Mouse (Mus musculus): ENCODE measurements around the gene Tmem135. TPM values are rescaled to one million over a fixed set of nuclear protein-coding genes. Genes with fewer than 3 reads are reported as not detected.
A peak's percentile ranks its signal among the peaks of the same experiment; 100 is the strongest.

Tmem135 gene
- polyA plus RNA-seq, 1 experiment from 2014 or later: 36.4 TPM

GRCm38 (mm10) chr7:89406011-89406410 lies 2.0 kb upstream of the Tmem135 start:
- no peaks in the 10 kb centered on the region for H3K9me3 ChIP-seq (ENCODE audit: control insufficient read depth, low read length)
- 61% methylated on average over 1 of the region's 1 CpGs for WGBS
- H3K4me3 ChIP-seq (ENCODE audit: low read depth, low read length): no peak overlapping the region
- H3K4me1 ChIP-seq (ENCODE audit: control insufficient read depth, insufficient read depth, low read length): no peaks in the 10 kb centered on the region
- peak overlapping the region; percentile 27; the same call in 1 of the 2 replicates for H3K4me2 ChIP-seq (ENCODE audit: low read depth, low read length)
- H3K27me3 ChIP-seq (ENCODE audit: control insufficient read depth, insufficient read depth, low read length): no peaks in the 10 kb centered on the region
- no peaks in the 10 kb centered on the region for H3K36me3 ChIP-seq (ENCODE audit: control insufficient read depth, insufficient read depth, low read length)
- no peak overlapping the region for H3K27ac ChIP-seq (ENCODE audit: low read depth, low read length)
- H3K9ac ChIP-seq (replicated peaks; ENCODE audit: low read depth, low read length): no peak overlapping the region
- no peak for ATAC-seq (ENCODE audit: low read depth)

- peak overlapping the region; percentile 99 for H3K4me2 ChIP-seq (ENCODE audit: low read depth, low read length)
- H3K36me3 ChIP-seq (ENCODE audit: control insufficient read depth, insufficient read depth, low read length): no peaks in the 10 kb centered on the region
- no peaks in the 10 kb centered on the region for H3K4me1 ChIP-seq (ENCODE audit: control insufficient read depth, insufficient read depth, low read length)
- peak overlapping the region; percentile 69 for H3K9ac ChIP-seq (replicated peaks; ENCODE audit: low read depth, low read length)
- peak overlapping the region; percentile 28 for H3K27ac ChIP-seq (ENCODE audit: low read depth, low read length)
- ATAC-seq (ENCODE audit: low read depth): no peak; the same call in 1 of the 2 replicates
- no peaks in the 10 kb centered on the region for H3K9me3 ChIP-seq (ENCODE audit: control insufficient read depth, low read length)
- WGBS: under 1% methylated on average over 33 of the region's 35 CpGs
- no peaks in the 10 kb centered on the region for H3K27me3 ChIP-seq (ENCODE audit: control insufficient read depth, insufficient read depth, low read length)
- H3K4me3 ChIP-seq (ENCODE audit: low read depth, low read length): peak overlapping the region; percentile 67
Measured at GRCm38 (mm10) chr7:89404734-89405440, 865 bp upstream of the Tmem135 start.

- 5% methylated on average over 52 of the region's 52 CpGs for WGBS
- H3K9me3 ChIP-seq (ENCODE audit: control insufficient read depth, low read length): no peaks in the 10 kb centered on the region
Measured at GRCm38 (mm10) chr7:89403053-89403972, 709 bp downstream of the Tmem135 start.

GRCm38 (mm10) chr7:89401936-89402335 lies 2.1 kb downstream of the Tmem135 start:
- H3K27me3 ChIP-seq (ENCODE audit: control insufficient read depth, insufficient read depth, low read length): no peaks in the 10 kb centered on the region
- H3K36me3 ChIP-seq (ENCODE audit: control insufficient read depth, insufficient read depth, low read length): no peaks in the 10 kb centered on the region
- H3K9me3 ChIP-seq (ENCODE audit: control insufficient read depth, low read length): no peaks in the 10 kb centered on the region
- H3K9ac ChIP-seq (replicated peaks; ENCODE audit: low read depth, low read length): no peak overlapping the region
- no peak overlapping the region for H3K27ac ChIP-seq (ENCODE audit: low read depth, low read length)
- ATAC-seq (ENCODE audit: low read depth): no peak
- H3K4me1 ChIP-seq (ENCODE audit: control insufficient read depth, insufficient read depth, low read length): no peaks in the 10 kb centered on the region
- no peak overlapping the region for H3K4me3 ChIP-seq (ENCODE audit: low read depth, low read length)
- WGBS: 82% methylated on average over 3 of the region's 3 CpGs
- no peak overlapping the region for H3K4me2 ChIP-seq (ENCODE audit: low read depth, low read length)

More at GRCm38 (mm10) chr7:89403053-89403972, 709 bp downstream of the Tmem135 start:
- peak overlapping the region; percentile 67 for H3K4me3 ChIP-seq (ENCODE audit: low read depth, low read length)
- H3K36me3 ChIP-seq (ENCODE audit: control insufficient read depth, insufficient read depth, low read length): no peaks in the 10 kb centered on the region
- peak overlapping the region; percentile 69 for H3K9ac ChIP-seq (replicated peaks; ENCODE audit: low read depth, low read length)
- H3K27me3 ChIP-seq (ENCODE audit: control insufficient read depth, insufficient read depth, low read length): no peaks in the 10 kb centered on the region
- peak; percentile 86 for ATAC-seq (ENCODE audit: low read depth)
- H3K27ac ChIP-seq (ENCODE audit: low read depth, low read length): peak overlapping the region; percentile 74
- H3K4me1 ChIP-seq (ENCODE audit: control insufficient read depth, insufficient read depth, low read length): no peaks in the 10 kb centered on the region
- peak overlapping the region; percentile 99 for H3K4me2 ChIP-seq (ENCODE audit: low read depth, low read length)

GRCm38 (mm10) chr7:89401136-89401858 lies 2.7 kb downstream of the Tmem135 start:
- Histone ChIP-seq H3K9me3 (ENCODE audit: control insufficient read depth, low read length) (no peaks in the 10 kb centered on the region), H3K4me3 (ENCODE audit: low read depth, low read length) (no peak overlapping the region), H3K4me1 (ENCODE audit: control insufficient read depth, insufficient read depth, low read length) (no peaks in the 10 kb centered on the region), H3K27ac (ENCODE audit: low read depth, low read length) (0 out of 2 replicates have a peak overlapping the region, but pooled peaks have one; percentile 22), H3K27me3 (ENCODE audit: control insufficient read depth, insufficient read depth, low read length) (no peaks in the 10 kb centered on the region), H3K4me2 (ENCODE audit: low read depth, low read length) (no peak overlapping the region), H3K9ac (replicated peaks; ENCODE audit: low read depth, low read length) (no peak overlapping the region), H3K36me3 (ENCODE audit: control insufficient read depth, insufficient read depth, low read length) (no peaks in the 10 kb centered on the region)
- no peak for ATAC-seq (ENCODE audit: low read depth)
- WGBS: 53% methylated on average over 11 of the region's 11 CpGs

- no peaks in the 10 kb centered on the region for H3K36me3 ChIP-seq (ENCODE audit: control insufficient read depth, insufficient read depth, low read length)
- WGBS: 50% methylated on average over 2 of the region's 2 CpGs
- no peak for ATAC-seq (ENCODE audit: low read depth)
Measured at GRCm38 (mm10) chr7:89400721-89401120, 3.3 kb downstream of the Tmem135 start.

GRCm38 (mm10) chr7:89397837-89398534 lies 6.0 kb downstream of the Tmem135 start:
- no peak overlapping the region for H3K4me3 ChIP-seq (ENCODE audit: low read depth, low read length)
- H3K4me2 ChIP-seq (ENCODE audit: low read depth, low read length): no peak overlapping the region
- no peak overlapping the region for H3K9ac ChIP-seq (replicated peaks; ENCODE audit: low read depth, low read length)
- H3K36me3 ChIP-seq (ENCODE audit: control insufficient read depth, insufficient read depth, low read length): no peaks in the 10 kb centered on the region
- no peaks in the 10 kb centered on the region for H3K4me1 ChIP-seq (ENCODE audit: control insufficient read depth, insufficient read depth, low read length)
- H3K27ac ChIP-seq (ENCODE audit: low read depth, low read length): no peak overlapping the region
- H3K9me3 ChIP-seq (ENCODE audit: control insufficient read depth, low read length): no peaks in the 10 kb centered on the region
- H3K27me3 ChIP-seq (ENCODE audit: control insufficient read depth, insufficient read depth, low read length): no peaks in the 10 kb centered on the region
- 79% methylated on average over 3 of the region's 3 CpGs for WGBS
- no peak for ATAC-seq (ENCODE audit: low read depth)

More at GRCm38 (mm10) chr7:89400721-89401120, 3.3 kb downstream of the Tmem135 start:
- Histone ChIP-seq H3K27me3 (ENCODE audit: control insufficient read depth, insufficient read depth, low read length) (no peaks in the 10 kb centered on the region), H3K4me1 (ENCODE audit: control insufficient read depth, insufficient read depth, low read length) (no peaks in the 10 kb centered on the region), H3K4me2 (ENCODE audit: low read depth, low read length) (no peak overlapping the region), H3K4me3 (ENCODE audit: low read depth, low read length) (no peak overlapping the region), H3K9me3 (ENCODE audit: control insufficient read depth, low read length) (no peaks in the 10 kb centered on the region), H3K27ac (ENCODE audit: low read depth, low read length) (0 out of 2 replicates have a peak overlapping the region, but pooled peaks have one; percentile 22), H3K9ac (replicated peaks; ENCODE audit: low read depth, low read length) (no peak overlapping the region)

- H3K9me3 ChIP-seq (ENCODE audit: control insufficient read depth, low read length): no peaks in the 10 kb centered on the region
- 71% methylated on average over 8 of the region's 8 CpGs for WGBS
Measured at GRCm38 (mm10) chr7:89396386-89396785, 7.6 kb downstream of the Tmem135 start.

More at GRCm38 (mm10) chr7:89396386-89396785, 7.6 kb downstream of the Tmem135 start:
- Histone ChIP-seq H3K9ac (replicated peaks; ENCODE audit: low read depth, low read length) (no peak overlapping the region), H3K4me1 (ENCODE audit: control insufficient read depth, insufficient read depth, low read length) (no peaks in the 10 kb centered on the region), H3K27ac (ENCODE audit: low read depth, low read length) (no peak overlapping the region), H3K4me3 (ENCODE audit: low read depth, low read length) (no peak overlapping the region), H3K4me2 (ENCODE audit: low read depth, low read length) (no peak overlapping the region), H3K36me3 (ENCODE audit: control insufficient read depth, insufficient read depth, low read length) (no peaks in the 10 kb centered on the region), H3K27me3 (ENCODE audit: control insufficient read depth, insufficient read depth, low read length) (no peaks in the 10 kb centered on the region)
- ATAC-seq (ENCODE audit: low read depth): no peak

Measured in neural tube, embryonic 14.5 days (tissue).